Mouse (Mus musculus) ES-E14 (cell line): ENCODE data around the gene Nfe2. TPM values are rescaled to one million over a fixed set of nuclear protein-coding genes. Genes with fewer than 3 reads are reported as not detected.

Experiments
- DNase-seq: peaks from one replicate; pipeline ENCODE4 v3.0.0-alpha.2; 2013; ENCODE audit warnings: low read depth, low spot score
- H3K27ac ChIP-seq: 2 replicates; pipeline ENCODE4 v1.5.1; 2012; ENCODE audit warnings: low read depth, mild to moderate bottlenecking, low read length, moderate library complexity, mixed read lengths; ENCODE audit not compliant: poor library complexity, insufficient read depth, severe bottlenecking
- H3K36me3 ChIP-seq: 2 replicates; pipeline ENCODE4 v1.6.1; 2012; ENCODE audit warnings: mild to moderate bottlenecking, low read length, moderate library complexity, mixed read lengths; ENCODE audit not compliant: control insufficient read depth, poor library complexity, insufficient read depth, severe bottlenecking
- H3K4me1 ChIP-seq, 2 experiments: fragments of 150-350 bp in 1 of 2; sonication (generic) in 1 of 2; 2 replicates each; pipeline ENCODE4 v1.6.1; 2012; ENCODE audit warnings: low read length in 2 of 2, mild to moderate bottlenecking in 1 of 2, mixed read lengths in 1 of 2; ENCODE audit not compliant: control insufficient read depth in 2 of 2, insufficient read depth in 2 of 2, poor library complexity in 1 of 2
- H3K4me3 ChIP-seq, 2 experiments: fragments of 150-350 bp in 1 of 2; sonication (generic) in 1 of 2; 2 replicates each; pipeline ENCODE4 v1.5.1; 2012; ENCODE audit warnings: low read length in 2 of 2, low read depth in 1 of 2, mild to moderate bottlenecking in 1 of 2, mixed read lengths in 1 of 2; ENCODE audit not compliant: insufficient read depth in 1 of 2, poor library complexity in 1 of 2, severe bottlenecking in 1 of 2
- H3K9ac ChIP-seq: 2 replicates; pipeline ENCODE4 v1.6.1; 2012; ENCODE audit warnings: low read depth, mild to moderate bottlenecking, low read length, mixed read lengths; ENCODE audit not compliant: poor library complexity, insufficient read depth, severe bottlenecking
- H3K9me3 ChIP-seq: fragments of 150-350 bp; sonication (generic); 2 replicates; pipeline ENCODE4 v1.6.1; 2012; ENCODE audit warnings: low read depth, mild to moderate bottlenecking, low read length; ENCODE audit not compliant: control insufficient read depth, insufficient read depth
- CHD2 ChIP-seq: IDR thresholded peaks from 2 replicates; pipeline ENCODE4 v1.6.1; 2014; ENCODE audit warnings: mild to moderate bottlenecking, low read depth, low read length, inconsistent platforms
- HCFC1 ChIP-seq: IDR thresholded peaks from 2 replicates; pipeline ENCODE4 v1.6.1; 2012; ENCODE audit warnings: low read length, inconsistent platforms, borderline replicate concordance; ENCODE audit not compliant: insufficient read depth
- MAFK ChIP-seq: IDR thresholded peaks from 2 replicates; pipeline ENCODE4 v1.6.1; 2014; ENCODE audit warnings: mild to moderate bottlenecking, low read depth, low read length, inconsistent platforms; ENCODE audit not compliant: insufficient read depth
- ZC3H11A ChIP-seq: IDR thresholded peaks from 2 replicates; pipeline ENCODE4 v1.6.1; 2012; ENCODE audit warnings: low read depth, mild to moderate bottlenecking, inconsistent platforms, low read length, borderline replicate concordance
- ZNF384 ChIP-seq: IDR thresholded peaks from 2 replicates; pipeline ENCODE4 v1.6.1; 2012; ENCODE audit warnings: low read depth, low read length, inconsistent platforms
- in situ Hi-C, 2 experiments: fragments of 600-800 bp; cut with MboI; formaldehyde crosslinking; loops; one replicate each; pipeline ENCODE4 v1.15.1; 2025; ENCODE audit warnings: low sequenced_read_pairs in 2 of 2, inconsistent platforms in 1 of 2; ENCODE audit not compliant: unreplicated experiment in 2 of 2
- total RNA-seq: library from RNA; depleted of rRNA; stranded (reverse); fragments of 300-350 nt; gene quantifications from 2 replicates; pipeline ENCODE4 v1.2.3, GENCODE M21; 2012

Gene Nfe2
- total RNA-seq, 1 experiment, result 0.49 TPM

DNA sequence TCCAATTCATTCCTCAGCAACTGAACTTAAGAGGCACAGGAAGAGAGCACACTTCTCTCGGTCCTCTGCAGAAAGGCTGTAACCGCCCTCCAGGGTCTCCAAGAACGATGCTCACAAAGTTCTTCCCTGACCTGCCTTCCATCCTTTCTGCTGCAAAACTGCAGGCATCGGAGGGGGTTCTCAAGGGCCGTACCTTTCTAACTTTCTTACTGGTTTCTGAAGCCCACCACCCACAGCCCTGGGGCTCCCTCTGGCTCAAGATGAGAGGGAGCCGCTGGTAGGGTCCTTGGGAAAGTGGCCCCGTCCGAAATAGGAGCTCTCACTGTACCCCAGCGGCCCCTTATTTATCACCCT, 46.4 kb upstream of the Nfe2 start:
- Histone ChIP-seq H3K36me3 (no peaks in the 10 kb centered on the region), H3K4me3 (peak overlapping the region; percentile 68 to 77), H3K9me3 (no peaks in the 10 kb centered on the region; the same call in 1 of the 2 replicates), H3K4me1 (peaks cover 6 to 27% of the 10 kb centered on the region in 2 experiments; a peak in 3 of 4 replicates), H3K9ac (peak overlapping the region; percentile 34; the same call in 1 of the 2 replicates), H3K27ac (no peak overlapping the region)
- TF ChIP-seq ZNF384 (no peak), ZC3H11A (no peak), CHD2 (no peak), HCFC1 (no peak), MAFK (no peak)
- DNase-seq, result no peak
- in situ Hi-C loops, result loop anchor here in 1 of 2 experiments (25.0 kb wide), 1 partner anchor 317 kb away; the partner anchor contains the start of genes Hoxc6, Hoxc8 and Hoxc9

DNA sequence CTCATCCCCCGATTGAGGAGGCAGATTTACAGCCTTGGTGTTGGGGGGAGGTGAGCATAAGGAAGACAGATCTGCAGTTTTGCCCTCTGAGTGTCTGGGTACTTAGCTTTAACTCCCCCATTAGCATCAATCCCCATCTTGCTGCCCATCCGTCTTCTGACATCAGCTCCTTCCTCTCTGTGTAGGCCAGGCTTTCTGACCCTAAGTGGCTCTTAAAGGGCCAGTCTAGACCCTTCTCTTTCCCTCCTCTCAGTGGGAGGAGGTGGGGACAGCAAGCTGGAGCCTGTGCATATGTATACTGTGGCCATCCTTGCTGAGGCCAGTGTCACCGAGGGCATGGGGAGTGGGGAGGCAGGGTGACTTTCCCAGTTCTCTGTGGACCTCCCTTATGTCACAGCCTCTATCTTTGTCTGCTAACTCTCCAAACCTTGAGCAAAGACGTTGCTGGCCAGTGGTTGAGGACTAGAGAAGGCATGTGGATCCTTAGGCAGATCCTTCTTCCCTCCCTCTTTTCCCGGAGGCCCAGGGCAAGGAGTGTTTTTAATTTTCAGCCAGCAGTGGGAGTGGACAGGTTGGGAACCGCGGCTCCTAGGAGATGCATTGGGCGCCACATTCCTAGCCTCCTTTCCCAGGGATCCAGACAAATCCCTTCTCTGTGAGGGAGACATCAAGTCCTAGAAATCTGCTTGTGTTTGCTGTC, 45.9 kb upstream of the Nfe2 start:
- H3K36me3 ChIP-seq, result no peaks in the 10 kb centered on the region
- in situ Hi-C loops, result loop anchor here in 1 of 2 experiments (25.0 kb wide), 1 partner anchor 317 kb away; the partner anchor contains the start of genes Hoxc6, Hoxc8 and Hoxc9
- H3K4me1 ChIP-seq, result peaks cover 5 to 29% of the 10 kb centered on the region in 2 experiments; a peak in 3 of 4 replicates
- no peak overlapping the region for H3K27ac ChIP-seq
- H3K4me3 ChIP-seq, result peak overlapping the region; percentile 68 to 77; a peak in 3 of 4 replicates
- H3K9me3 ChIP-seq, result no peaks in the 10 kb centered on the region; the same call in 1 of the 2 replicates
- peak overlapping the region; percentile 34; the same call in 1 of the 2 replicates for H3K9ac ChIP-seq
- no peak for TF ChIP-seq CHD2
- TF ChIP-seq MAFK, result no peak
- TF ChIP-seq HCFC1, result no peak
- TF ChIP-seq ZC3H11A, result no peak
- TF ChIP-seq ZNF384, result no peak
- no peak for DNase-seq

GRCm38 (mm10) chr15:103302341-103303021, 44.3 kb upstream of the Nfe2 start:
- in situ Hi-C loops, result loop anchor here in 1 of 2 experiments (25.0 kb wide), 1 partner anchor 315 kb away; the partner anchor contains the start of genes Hoxc6, Hoxc8 and Hoxc9
- no peak for DNase-seq
- H3K9ac ChIP-seq, result no peak overlapping the region
- H3K9me3 ChIP-seq, result no peaks in the 10 kb centered on the region; the same call in 1 of the 2 replicates
- H3K36me3 ChIP-seq, result no peaks in the 10 kb centered on the region
- no peak overlapping the region for H3K4me3 ChIP-seq
- peaks cover 4 to 31% of the 10 kb centered on the region in 2 experiments; a peak in 3 of 4 replicates for H3K4me1 ChIP-seq
- TF ChIP-seq HCFC1 (no peak), ZC3H11A (no peak), ZNF384 (no peak), CHD2 (no peak), MAFK (no peak)
- no peak overlapping the region for H3K27ac ChIP-seq

GRCm38 (mm10) chr15:103301547-103302340, 43.5 kb upstream of the Nfe2 start:
- in situ Hi-C loops, result loop anchor here in 1 of 2 experiments (25.0 kb wide), 1 partner anchor 314 kb away; the partner anchor contains the start of genes Hoxc6, Hoxc8 and Hoxc9
- H3K4me1 ChIP-seq, result peaks cover 4 to 34% of the 10 kb centered on the region in 2 experiments; a peak in 3 of 4 replicates
- H3K27ac ChIP-seq, result no peak overlapping the region
- no peak for DNase-seq
- no peak overlapping the region for H3K9ac ChIP-seq
- H3K4me3 ChIP-seq, result no peak overlapping the region
- TF ChIP-seq CHD2, result no peak
- no peak for TF ChIP-seq ZC3H11A
- TF ChIP-seq MAFK, result no peak
- no peak for TF ChIP-seq HCFC1
- TF ChIP-seq ZNF384, result no peak
- H3K36me3 ChIP-seq, result 0 out of 2 replicates have a peak, but pooled peaks cover under 1% of the 10 kb centered on the region
- no peaks in the 10 kb centered on the region; the same call in 1 of the 2 replicates for H3K9me3 ChIP-seq
